Mouse (Mus musculus) A20 (cell line): ENCODE results near the gene Mrpl46.

Experiments used
- DNase-seq: peaks from one replicate; pipeline ENCODE4 v3.0.0-alpha.2; 2011; ENCODE audit warnings: low read depth, low spot score

The Mrpl46 gene

DNA sequence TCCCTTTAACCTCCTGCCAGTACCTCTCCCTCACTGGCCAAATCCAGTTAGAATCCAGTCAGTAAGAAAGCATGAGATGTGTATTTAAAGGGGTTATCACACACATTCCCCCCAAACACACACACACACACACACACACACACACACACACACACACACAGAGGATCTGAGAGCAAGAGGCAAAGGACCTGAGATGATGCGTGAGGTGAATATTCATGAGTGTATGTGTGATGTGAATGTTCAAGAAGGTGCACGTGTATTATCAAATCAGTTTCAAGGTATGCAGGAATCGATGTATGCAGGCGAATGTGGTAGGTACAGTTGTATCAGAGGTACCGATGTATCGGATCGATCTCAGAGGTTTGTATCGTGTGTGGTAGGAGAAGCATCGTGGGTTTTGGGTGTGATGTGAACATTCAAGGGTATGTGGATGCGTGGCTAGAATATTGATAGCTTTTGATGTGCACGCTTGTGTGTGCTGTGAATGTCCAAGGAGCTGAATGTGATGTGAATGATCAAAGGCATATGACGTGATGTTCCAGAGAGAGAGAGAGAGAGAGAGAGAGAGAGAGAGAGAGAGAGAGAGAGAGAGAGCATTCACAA, 15.3 kb downstream of the Mrpl46 start:
- DNase-seq: no peak

DNA sequence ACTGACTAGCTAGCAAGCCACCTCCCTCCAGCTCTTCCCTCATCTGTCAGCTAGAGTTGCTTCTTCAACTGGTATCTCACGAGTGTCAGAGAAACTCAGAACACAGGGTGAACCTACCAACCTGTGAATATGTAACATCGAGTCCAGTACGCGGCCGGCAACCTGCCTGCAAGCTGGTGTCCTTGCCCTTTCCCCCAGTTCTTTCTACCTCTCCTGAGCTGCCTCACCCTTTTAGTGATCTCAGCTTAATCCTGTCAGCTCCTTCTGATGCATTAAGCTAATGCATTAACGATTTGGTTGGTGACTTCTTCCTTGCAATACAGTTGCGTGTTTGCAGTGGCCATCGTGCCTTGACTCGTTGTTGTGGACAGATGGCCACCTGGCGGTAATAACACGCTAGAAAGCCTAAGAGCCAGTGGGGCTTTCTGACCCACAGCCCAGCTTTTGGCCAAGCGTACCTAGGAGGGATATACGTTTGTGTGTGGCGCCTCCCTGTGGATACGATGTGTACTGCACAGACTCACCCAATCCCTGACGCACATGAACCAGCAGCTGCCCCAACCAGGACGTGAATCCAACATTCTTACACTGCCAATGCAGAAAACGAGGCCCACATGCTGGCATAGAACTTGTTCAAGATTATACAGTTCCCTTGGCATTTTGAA, 17.2 kb downstream of the Mrpl46 start:
- DNase-seq: peak; percentile 65

DNA sequence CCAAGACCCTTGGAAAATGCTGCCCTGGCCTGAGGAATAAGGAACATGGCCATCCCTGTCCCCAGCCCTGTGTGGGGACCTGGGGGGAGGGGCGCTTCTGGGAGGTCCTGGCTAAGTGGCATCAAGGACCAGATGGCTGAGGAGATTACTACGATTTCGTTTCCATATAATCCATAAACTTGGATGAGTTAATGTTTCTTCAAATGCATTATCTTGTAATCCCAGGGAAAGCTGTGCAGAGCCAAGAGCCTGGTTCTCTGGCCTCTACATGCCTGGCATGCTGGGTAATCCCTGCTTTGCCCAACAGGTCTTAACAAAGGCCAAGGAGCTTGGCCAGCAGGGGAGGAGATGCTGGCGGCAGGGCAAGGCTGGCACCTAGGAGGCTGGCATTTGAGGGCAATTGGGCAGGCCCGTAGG, 18.1 kb downstream of the Mrpl46 start:
- DNase-seq: no peak

DNA sequence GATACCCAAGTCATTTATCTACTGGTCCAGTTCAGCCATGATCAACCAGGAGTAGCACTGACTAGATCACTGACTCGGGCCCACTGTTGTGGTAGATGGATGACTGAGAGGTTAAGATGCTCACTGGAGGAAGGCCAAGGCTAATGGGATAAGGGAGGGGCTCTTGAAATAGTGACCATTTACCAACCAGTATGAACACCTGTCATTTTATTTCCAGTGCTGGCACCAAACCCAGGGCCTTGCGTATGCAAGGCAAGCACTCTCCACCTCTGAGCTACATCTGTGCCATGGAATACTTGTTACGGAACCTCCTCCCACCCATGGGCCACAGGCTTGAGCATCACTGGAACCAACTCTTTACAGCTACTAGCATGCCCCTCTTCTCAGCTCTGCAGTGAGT, 19.5 kb downstream of the Mrpl46 start:
- no peak for DNase-seq

DNA sequence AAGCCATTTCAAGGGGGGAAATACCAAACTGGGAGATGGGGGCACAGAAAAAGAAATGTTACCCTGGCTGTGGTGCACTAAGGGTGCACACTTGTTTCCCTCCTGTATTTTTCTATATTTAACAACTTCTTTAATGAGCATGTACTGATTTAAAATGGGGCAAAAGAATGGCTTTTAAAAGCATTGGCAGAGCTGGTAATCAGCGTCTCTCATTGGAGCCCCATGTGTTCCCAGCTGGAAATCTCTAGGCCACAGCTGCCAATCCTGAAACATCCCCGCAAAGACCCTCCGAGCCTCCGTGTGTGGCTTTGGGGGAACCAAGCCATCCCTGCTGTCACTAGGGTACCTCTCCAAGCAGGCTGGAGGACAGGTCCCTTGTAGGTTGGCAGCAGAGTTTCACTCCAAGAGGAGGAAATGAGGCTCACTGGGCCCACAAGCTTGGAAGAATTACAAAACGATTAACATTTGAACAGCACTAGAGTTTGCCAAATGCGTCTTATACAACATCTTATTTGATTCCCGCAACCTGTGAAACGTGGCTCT, 28.8 kb downstream of the Mrpl46 start:
- no peak for DNase-seq

DNA sequence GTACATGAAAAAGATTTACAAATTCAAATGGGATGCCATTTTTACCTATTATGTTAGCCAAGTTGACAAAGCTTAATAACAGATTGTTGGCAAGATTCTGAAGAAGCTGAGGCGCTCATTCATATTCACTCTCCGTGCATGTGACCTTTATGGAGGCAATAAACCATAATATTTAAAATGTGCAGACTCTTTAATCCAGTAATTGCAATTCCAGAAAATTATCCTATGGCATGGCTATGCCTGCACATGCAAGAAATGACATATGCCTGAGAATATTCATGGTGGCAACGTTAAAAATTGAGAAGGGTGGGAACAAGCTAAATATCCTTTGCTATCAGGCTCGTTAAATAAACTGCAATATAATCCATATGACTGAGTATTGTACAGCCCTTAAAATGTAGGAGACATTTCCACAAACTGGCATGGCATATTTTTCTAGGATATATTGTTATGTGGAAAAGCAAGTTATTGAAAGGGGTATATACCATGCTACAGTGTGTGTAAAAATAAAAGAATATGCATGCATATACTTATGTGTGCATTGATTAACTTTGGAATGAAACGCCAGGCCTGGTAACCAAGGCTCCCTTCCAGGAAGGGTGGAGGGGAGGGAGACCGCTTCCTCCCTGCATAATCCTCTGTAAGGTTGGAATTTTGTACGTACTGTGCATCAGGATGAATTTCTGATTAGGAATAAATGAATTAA, 29.4 kb downstream of the Mrpl46 start:
- DNase-seq: no peak

DNA sequence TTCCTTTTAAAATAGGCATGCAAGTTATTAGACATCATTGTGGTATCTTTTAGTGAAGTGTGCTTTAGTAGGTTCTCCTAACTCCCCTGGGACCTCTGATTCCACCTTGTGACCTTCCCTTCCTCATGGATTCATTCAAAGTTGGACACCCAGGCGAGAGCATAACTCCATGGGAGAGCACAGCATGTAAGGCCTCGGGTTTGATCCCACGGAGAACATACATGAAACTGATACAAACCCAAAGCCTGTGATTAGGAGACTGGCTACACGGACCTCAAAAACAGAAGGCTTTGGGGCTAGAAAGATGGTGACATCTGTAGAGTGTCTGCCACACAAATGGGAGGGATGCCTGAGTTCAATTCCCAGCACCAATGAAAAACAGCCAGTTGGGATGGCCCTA, 30.4 kb downstream of the Mrpl46 start:
- no peak for DNase-seq

DNA sequence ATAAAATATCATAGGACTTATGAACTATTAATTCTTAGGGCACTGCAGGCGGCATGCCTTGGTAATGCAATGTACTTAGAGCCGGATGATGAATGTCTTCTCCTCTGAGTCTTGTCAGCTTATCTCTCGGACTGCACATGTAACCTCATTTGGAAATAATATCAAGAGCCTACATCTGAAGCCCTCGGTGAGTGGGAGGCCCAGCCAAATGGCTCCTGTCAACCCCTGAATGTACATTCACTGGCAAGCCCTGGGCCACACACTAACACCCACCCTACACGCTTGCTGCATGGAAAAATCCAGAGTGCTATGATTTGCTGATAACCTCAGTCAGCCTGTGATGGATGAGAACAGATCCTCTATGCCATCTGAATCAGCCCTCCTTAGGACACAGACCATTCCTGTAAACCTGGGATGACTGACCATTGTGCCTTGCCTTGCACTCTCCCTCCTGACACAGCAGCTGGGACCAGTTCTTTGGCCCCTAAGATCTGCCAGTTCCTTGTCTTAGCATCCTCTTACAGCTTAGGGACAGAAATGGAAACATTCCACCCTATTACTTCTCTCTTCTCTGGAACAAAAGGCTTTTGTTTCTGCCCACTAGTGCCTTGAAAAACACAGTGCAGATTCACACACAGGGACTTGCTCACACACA, 39.5 kb downstream of the Mrpl46 start:
- DNase-seq: no peak

DNA sequence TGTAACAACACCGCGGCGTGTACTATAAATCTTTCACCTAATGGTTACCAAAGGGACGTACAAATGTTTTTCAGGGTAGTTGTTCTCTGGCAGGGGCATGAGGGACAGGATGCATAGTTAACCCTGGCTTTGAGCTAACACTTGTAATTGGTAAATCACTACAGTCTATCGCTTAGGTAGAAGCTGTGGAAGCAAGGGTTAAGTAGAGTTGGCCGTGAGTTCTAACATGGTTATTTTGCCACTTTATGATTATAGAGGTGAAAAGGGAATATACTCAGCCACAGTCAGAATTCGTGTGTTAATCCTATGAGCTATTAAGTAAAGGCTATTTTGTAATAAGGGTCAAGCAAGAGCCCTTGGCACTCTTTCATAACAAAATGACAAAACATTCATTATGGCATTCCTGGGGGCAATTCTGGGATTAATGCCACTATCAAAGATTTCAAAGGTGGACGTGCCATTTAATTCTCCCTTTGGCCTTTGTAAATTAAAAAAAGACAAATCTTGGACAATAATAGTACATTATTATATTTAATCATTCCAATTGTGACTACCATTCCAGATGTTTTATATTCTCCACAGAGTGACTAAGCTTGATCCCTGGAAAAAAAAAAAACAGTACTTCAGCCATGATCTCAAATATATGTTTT, 43.9 kb downstream of the Mrpl46 start:
- no peak for DNase-seq

DNA sequence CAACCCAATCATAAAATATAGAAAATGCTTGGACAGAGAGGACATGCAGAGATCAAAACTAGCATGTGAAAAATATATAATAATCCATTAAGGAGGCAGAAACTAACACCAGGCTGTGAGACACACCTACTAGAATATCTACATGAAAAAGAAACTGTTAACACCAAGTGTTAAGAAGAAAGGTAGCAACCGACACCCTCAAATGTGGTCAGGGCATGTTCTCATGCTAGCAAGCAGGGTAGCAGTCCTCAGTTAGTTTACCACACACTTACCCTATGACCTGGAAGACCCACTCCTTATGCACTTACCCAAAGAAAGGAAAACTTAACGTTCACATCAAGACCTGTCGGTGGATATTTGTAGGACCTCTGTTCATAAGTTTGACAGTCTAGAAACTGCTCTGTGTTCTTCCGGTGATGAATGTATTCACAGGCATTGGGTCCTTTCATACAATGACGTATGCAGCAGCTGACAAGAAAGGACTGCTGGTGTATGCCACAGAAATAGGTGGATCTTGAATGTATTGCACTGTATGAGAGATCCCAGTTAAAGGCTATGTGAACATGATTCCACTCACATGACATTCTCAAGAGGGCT, 45.6 kb downstream of the Mrpl46 start, which contains the start of gene Ntrk3:
TSS of gene Ntrk3 (minus strand) at position 399 of the 597 bp plus-strand sequence.
- DNase-seq: no peak

DNA sequence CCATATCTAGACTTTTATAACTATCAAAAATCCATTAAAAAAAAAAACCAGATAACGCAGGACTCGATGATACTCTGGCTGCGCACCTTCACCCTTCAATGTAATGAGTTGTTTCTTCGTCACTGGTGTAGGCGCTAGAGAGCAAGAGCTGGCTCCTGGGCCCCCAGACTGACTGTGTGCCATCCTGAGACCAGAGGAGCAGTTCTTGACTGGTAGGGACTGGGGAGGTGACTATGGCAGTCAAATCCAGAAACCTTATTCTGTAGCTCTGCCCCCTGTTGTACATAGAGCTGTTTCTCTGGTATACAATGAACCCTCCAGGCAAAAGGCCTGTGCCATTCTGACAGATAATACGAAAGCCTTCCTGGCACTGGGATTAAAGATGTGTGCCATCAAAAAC, 46.1 kb downstream of the Mrpl46 start:
- DNase-seq: no peak

DNA sequence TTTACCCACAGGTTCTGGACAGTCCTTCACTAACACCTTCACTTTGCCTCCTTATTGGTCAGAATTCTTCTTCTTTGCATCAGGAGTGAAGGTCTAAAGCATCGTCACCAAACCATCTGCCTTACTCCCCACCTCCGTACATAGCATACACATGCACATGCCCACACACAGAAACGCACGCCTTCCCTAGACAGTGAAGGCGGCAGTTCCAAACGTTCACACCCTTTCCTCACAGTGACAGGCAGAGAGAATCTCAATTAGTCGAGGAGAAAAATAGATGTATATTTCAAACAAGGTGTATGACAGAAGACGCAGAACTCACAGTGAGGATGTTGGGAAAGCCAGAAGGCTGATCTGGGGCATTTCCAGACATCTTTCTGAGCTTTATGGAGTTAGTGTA, 51.9 kb downstream of the Mrpl46 start:
- no peak for DNase-seq
